Mouse (Mus musculus): Measurements from ENCODE around the gene Mapk3.
"Not testable (repeated sequence)": the region's sequence is repeated elsewhere in the genome, so short reads cannot be mapped to it uniquely, and the experiment has no call there.

Mapk3 gene

DNA sequence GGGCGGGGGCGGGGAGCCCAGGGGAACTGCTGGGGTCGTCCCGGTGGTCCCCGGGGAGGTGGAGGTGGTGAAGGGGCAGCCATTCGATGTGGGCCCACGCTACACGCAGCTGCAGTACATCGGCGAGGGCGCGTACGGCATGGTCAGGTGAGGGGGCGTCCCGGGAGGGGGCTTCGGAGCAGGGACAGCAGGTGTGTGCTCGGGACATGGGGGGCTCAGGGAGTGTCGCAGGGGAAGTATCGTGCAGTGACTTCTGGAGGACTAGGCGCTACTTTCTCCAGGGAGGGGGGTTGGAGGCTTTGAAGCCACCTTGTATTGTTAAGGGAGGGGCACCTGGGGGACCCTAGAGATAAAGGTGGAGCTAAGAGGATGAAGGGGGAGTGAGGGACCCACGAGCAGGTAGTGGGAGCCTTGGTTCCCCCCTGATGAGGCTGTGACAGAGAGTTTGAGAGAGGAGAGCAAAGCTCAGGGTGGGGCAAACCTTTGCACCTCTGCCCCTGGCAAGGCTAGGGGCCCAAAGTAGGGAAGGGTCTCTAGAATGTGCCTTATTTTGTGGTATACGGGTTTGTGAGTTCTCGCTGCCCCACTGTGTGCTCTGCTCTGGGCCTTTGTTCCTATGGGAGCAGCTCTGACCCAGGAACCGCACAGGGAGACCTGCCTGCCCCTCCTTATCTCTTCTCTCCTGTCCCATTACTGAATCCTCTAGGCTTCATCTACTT lies 430 bp downstream of the Mapk3 start:
- no peak for DNase-seq (ENCODE audit: low spot score)

GRCm38 (mm10) chr7:126760391-126760802 lies 996 bp downstream of the Mapk3 start:
- peak; percentile 88 for DNase-seq (ENCODE audit: low spot score)

- DNase-seq (ENCODE audit: low spot score), result peak; percentile 67
Measured at GRCm38 (mm10) chr7:126760956-126761355, 1.6 kb downstream of the Mapk3 start.

GRCm38 (mm10) chr7:126761529-126762067 lies 2.2 kb downstream of the Mapk3 start:
- DNase-seq (ENCODE audit: low spot score), result no peak

GRCm38 (mm10) chr7:126762471-126763008 lies 3.1 kb downstream of the Mapk3 start:
- no peak for DNase-seq (ENCODE audit: low spot score)

GRCm38 (mm10) chr7:126765540-126765939 lies 6.1 kb downstream of the Mapk3 start:
- DNase-seq (ENCODE audit: low spot score), result no peak

DNA sequence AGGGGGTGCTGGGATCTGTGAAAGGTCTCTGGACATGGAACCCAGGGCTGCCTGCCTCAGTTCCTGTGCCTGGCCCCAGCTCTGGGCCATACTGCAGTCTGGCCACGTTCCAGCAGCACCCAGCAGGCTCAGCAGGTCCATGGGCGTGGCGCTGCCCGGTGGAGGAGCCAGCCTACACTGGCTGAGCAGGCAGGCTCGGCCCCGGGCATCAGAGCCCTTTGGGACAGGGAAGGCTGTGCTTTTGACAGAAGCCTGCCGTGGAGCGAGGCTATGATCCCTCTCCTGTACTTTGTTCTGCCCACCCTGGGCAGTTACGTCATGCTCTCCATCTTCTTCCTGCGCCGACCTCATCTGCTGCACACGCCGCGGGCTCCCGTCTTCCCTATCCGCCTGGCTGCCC lies 6.8 kb downstream of the Mapk3 start, which contains the start of gene Gdpd3:
TSS of gene Gdpd3 (plus strand) at position 134 of the 400 bp plus-strand sequence.
- DNase-seq (ENCODE audit: low spot score), result no peak

GRCm38 (mm10) chr7:126767001-126767400 lies 7.6 kb downstream of the Mapk3 start:
- DNase-seq (ENCODE audit: low spot score), result no peak

GRCm38 (mm10) chr7:126770784-126771183 lies 11.4 kb downstream of the Mapk3 start:
- DNase-seq (ENCODE audit: low spot score), result no peak

DNA sequence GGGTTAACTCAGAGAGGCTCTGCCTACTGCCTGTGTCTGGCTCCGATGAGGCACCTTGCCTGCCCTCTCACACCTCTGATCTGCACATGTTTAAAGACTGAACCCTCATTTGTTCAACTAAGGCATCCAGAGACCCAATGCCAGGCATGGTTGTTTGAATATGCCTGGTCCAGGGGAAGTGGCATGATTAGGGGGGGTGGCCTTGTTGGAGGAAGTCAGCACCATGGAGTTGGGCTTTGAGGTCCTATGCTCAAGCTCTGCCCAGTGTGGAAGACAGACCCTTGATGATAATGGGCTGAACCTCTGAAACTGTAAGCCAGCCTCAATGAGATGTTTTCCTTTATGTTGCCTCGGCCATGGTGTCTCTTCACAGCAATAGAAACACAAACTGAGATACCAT lies 13.9 kb downstream of the Mapk3 start:
- no peak for DNase-seq (ENCODE audit: low spot score)

DNA sequence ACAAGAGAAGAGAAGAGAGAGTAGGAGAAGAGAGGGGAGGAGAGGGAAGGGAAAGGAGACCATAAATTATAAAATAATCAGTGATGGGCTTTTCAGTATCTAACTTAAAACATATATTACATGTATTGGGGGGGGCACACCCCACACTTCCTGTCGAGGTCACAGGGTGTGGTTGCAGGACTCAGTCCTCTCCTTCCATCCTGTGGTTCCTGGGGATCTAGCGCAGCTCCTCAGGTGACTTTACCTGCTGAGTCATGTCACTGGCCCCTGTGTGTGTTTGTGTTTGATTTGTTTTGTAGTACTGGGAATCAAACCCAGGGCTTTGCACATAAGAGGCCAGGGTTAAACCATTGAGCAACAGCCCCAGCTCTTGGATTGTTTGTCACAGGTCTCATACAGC lies 15.1 kb downstream of the Mapk3 start:
- no peak for DNase-seq (ENCODE audit: low spot score)

- no peak for DNase-seq (ENCODE audit: low spot score)
Measured at GRCm38 (mm10) chr7:126775185-126775977, 16.0 kb downstream of the Mapk3 start.

- DNase-seq (ENCODE audit: low spot score), result no peak
Measured at GRCm38 (mm10) chr7:126775978-126776234, 16.5 kb downstream of the Mapk3 start.

DNA sequence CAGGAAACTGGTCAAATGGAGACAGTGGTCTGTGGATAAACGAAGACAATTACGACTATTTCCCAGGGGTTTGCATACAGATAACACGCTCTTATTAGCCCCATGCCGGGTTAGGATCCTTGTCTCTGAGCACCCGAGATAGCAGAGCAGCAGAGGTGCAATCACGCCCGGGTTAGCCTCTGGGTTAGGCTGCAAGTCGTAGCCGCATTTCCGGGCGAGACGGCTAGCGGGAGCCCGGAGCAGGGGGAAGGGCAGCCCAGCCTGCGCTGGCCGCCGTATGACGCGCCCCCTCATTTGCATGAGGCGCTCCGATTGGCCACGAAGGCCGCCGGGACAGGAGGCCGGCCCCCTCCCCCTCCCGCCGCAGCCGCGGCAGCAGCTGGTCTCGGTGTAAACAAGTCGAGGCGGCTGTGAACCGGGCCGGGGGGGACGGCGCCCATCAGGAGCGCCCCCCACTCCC lies 17.2 kb downstream of the Mapk3 start, which contains the start of gene Ypel3:
TSS of gene Ypel3 (plus strand) at position 358 of the 460 bp plus-strand sequence.
- peak; percentile 96 for DNase-seq (ENCODE audit: low spot score)

DNA sequence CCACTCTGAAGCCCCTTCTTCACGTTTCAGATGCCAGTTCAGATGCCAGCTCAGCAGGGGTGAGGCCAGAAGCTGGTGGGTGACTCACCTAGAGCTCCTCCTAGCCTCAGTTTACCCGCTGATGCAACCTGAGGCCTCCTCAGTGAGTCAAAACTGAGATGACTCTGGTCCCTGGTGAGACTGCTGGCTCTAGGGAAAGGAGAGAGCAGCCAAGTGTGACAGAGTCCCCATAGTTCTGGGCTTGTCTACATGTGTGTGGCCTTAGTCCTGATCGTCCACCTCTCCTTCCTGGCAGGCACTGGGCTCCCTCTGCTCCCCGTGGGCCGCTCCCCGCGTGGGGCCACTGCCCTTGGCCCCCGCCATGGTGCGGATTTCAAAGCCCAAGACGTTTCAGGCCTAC lies 18.1 kb downstream of the Mapk3 start:
- no peak for DNase-seq (ENCODE audit: low spot score)

DNA sequence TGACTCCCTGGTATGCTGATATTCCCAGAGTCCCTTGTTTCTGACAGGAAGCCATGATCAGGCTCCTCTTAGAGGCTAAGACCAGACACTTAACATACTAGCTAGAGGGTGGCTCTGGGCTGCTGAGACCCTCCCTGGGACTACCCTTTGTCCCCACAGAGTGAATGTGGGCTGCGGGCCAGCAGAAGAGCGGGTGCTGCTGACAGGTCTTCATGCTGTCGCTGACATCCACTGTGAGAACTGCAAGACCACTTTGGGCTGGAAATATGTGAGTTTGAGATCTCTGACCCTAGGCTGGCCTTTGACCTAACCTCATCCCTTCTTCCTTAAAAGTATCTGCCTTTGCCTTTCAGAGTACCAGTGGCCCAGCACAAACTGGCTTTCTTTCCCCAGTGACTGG lies 18.7 kb downstream of the Mapk3 start:
- DNase-seq (ENCODE audit: low spot score), result no peak

GRCm38 (mm10) chr7:126779101-126779500 lies 19.7 kb downstream of the Mapk3 start:
- DNase-seq (ENCODE audit: low spot score), result not testable (repeated sequence)

- peak; percentile 69 for DNase-seq (ENCODE audit: low spot score)
Measured at GRCm38 (mm10) chr7:126779983-126780970, 20.9 kb downstream of the Mapk3 start.

DNA sequence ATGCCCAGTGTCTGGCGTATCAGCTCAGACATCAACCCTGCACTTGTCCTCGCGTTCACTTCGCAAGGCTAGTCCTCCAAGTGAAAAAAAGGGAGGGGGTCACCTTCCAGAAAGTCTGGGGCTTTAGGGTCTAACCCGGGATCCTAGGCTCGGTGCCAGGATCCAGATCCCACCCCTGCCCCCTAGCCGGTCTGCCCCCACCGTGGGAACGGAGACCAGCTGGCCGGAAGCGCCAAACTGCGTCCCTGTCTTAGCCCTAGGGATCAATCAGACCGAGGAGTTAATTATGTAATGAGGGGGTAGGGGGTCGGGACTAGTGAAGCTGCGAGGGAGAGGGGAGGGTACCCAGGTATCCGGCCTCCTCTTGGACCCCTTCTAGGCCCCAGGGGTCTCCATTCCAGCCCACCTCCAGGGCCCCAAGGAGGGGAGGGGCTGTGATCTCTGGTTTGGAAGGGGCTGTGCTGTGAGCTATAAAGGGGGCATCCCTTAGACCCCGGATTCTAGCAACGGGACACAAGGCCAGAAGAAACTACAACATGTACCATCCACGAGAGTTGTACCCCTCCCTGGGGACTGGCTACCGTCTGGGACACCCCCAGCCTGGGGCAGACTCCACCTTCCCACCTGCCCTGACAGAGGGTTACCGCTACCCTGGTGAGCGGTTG lies 21.7 kb downstream of the Mapk3 start, which contains the start of gene Tbx6:
TSS of gene Tbx6 (plus strand) at position 513 of the 665 bp plus-strand sequence.
- DNase-seq (ENCODE audit: low spot score), result no peak

- no peak for DNase-seq (ENCODE audit: low spot score)
Measured at GRCm38 (mm10) chr7:126781661-126782370, 22.4 kb downstream of the Mapk3 start.
